Mouse (Mus musculus) liver, embryonic 14.5 days (tissue): ENCODE measurements at regions not wholly inside any gene's neighbourhood (a gene's known extent, or its start where the extent isn't known, plus 50 kb on each side); places are given as distances from the start of the nearest gene placed in this dataset.

Experiments
- ATAC-seq: fragments of 200-750 bp; cut with Nextera tagmentation; 2 replicates; pipeline ENCODE4 v1.8.0; 2017; ENCODE audit warnings: moderate number of reproducible peaks, mild to moderate bottlenecking, moderate library complexity; ENCODE audit not compliant: insufficient read depth
- DNase-seq, 3 experiments: peaks; one replicate each; pipeline ENCODE4 v3.0.0-alpha.2; 2012 to 2013; ENCODE audit warnings: low read depth in 3 of 3, low spot score in 3 of 3
- H3K27ac ChIP-seq: fragments of 300-500 bp; sonication (generic); 2 replicates; pipeline ENCODE4 v1.5.1; 2014; ENCODE audit warnings: moderate library complexity, mild to moderate bottlenecking, control low read depth, inconsistent platforms
- H3K27me3 ChIP-seq: fragments of 300-500 bp; sonication (generic); 2 replicates; pipeline ENCODE4 v1.6.1; 2014; ENCODE audit warnings: mild to moderate bottlenecking, low read length, moderate library complexity; ENCODE audit not compliant: control insufficient read depth, insufficient read depth
- H3K36me3 ChIP-seq: fragments of 300-500 bp; sonication (generic); replicated peaks from 2 replicates; pipeline ENCODE4 v1.6.1; 2014; ENCODE audit warnings: low read depth; ENCODE audit not compliant: control insufficient read depth, insufficient read depth
- H3K4me1 ChIP-seq, 2 experiments: fragments of 200-500 bp in 1 of 2; fragments of 300-500 bp in 1 of 2; sonication (generic) in 1 of 2; replicated peaks; 2 replicates each; pipeline ENCODE4 v1.6.1; 2012 to 2014; ENCODE audit warnings: antibody characterized with exemption in 1 of 2, inconsistent platforms in 1 of 2, low read length in 1 of 2; ENCODE audit not compliant: control insufficient read depth in 2 of 2, insufficient read depth in 2 of 2
- H3K4me2 ChIP-seq: fragments of 300-500 bp; sonication (generic); 2 replicates; pipeline ENCODE4 v1.6.1; 2014; ENCODE audit warnings: low read depth, mild to moderate bottlenecking, control low read depth, moderate library complexity
- H3K4me3 ChIP-seq, 2 experiments: fragments of 200-500 bp in 1 of 2; fragments of 300-500 bp in 1 of 2; sonication (generic) in 1 of 2; 2 replicates each; pipeline ENCODE4 v1.5.1; 2012 to 2014; ENCODE audit warnings: low read depth in 2 of 2, low read length in 2 of 2, mild to moderate bottlenecking in 2 of 2, control low read depth in 1 of 2, inconsistent platforms in 1 of 2, moderate library complexity in 1 of 2; ENCODE audit not compliant: insufficient read depth in 1 of 2
- H3K9ac ChIP-seq: fragments of 300-500 bp; sonication (generic); replicated peaks from 2 replicates; pipeline ENCODE4 v1.6.1; 2014; ENCODE audit warnings: mild to moderate bottlenecking, control low read depth, moderate library complexity
- H3K9me3 ChIP-seq: fragments of 300-500 bp; sonication (generic); 2 replicates; pipeline ENCODE4 v1.6.1; 2016; ENCODE audit warnings: low read length, mixed read lengths; ENCODE audit not compliant: control insufficient read depth
- CTCF ChIP-seq: IDR thresholded peaks from 2 replicates; pipeline ENCODE4 v1.5.1; 2016; ENCODE audit warnings: antibody characterized with exemption, low read depth, control low read depth
- EP300 ChIP-seq: IDR thresholded peaks from 2 replicates; pipeline ENCODE4 v1.6.1; 2016; ENCODE audit warnings: antibody characterized with exemption, low read depth
- WGBS: fragments of 180-500 bp; shearing (Covaris S2); extraction: QIAGEN DNeasy Blood & Tissue Kit; methylation state at CpG from one replicate; pipeline ENCODE4 v1.1.7; 2014; ENCODE audit not compliant: insufficient replicate concordance; 5-methylcytosine and 5-hydroxymethylcytosine counted together

DNA sequence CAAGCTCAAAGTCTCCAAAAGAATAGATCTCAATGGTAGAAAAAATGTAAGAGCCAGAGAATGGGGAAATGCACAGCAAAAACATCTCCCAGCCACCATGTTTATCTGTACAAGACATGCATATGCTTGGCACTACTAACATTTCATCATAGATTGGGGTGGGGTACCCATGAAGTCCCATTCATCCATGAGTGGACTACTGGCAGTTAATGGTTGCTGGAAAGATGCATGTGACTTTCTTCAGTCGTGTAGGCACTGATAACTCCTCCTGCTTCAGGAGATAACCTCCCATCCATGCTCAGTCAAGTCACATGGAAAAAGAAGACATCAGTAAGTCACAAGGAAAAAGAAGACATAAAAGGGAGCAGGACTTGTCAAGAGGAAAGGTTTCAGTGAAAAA, 65.3 kb downstream of the Lpar4 start:
- Histone ChIP-seq H3K36me3 (no peaks in the 10 kb centered on the region), H3K9me3 (no peaks in the 10 kb centered on the region), H3K27me3 (no peaks in the 10 kb centered on the region), H3K4me2 (no peak overlapping the region), H3K4me1 (no peaks in the 10 kb centered on the region), H3K9ac (no peak overlapping the region), H3K4me3 (no peak overlapping the region), H3K27ac (no peak overlapping the region)
- ATAC-seq (peak; percentile 39; the same call in 1 of the 2 replicates), DNase-seq (no peak)
- no peak for TF ChIP-seq CTCF
- 0 out of 2 replicates have a peak, but pooled peaks have one; percentile 12 for TF ChIP-seq EP300
- 16% methylated on average over 1 of the region's 1 CpGs for WGBS

DNA sequence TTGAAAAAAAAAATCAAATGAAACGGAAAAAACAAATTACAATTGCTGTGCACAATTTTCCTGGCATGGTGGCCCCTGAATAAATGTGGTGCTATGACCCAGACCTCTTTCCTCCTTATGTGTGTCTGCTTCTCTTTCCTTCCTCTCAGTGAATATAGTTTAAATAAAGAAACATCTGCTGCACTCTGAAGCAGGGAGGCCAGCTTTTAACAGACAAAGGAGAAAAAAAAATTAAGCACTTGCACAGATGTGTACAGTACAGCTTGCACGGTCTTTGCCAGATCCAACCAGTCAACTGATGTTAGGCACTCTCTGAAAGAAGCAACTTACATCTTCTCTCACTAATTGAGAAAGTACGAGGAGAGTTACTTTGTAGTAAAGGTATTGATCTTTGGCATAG, 66.4 kb downstream of the Lpar4 start:
- Histone ChIP-seq H3K4me2 (no peak overlapping the region), H3K27me3 (no peaks in the 10 kb centered on the region), H3K4me1 (no peaks in the 10 kb centered on the region), H3K27ac (no peak overlapping the region), H3K9ac (no peak overlapping the region), H3K9me3 (no peaks in the 10 kb centered on the region), H3K4me3 (no peak overlapping the region), H3K36me3 (no peaks in the 10 kb centered on the region)
- ATAC-seq: no peak
- WGBS: 58% methylated on average over 3 of the region's 3 CpGs
- no peak for DNase-seq
- no peak for TF ChIP-seq EP300
- TF ChIP-seq CTCF: no peak

DNA sequence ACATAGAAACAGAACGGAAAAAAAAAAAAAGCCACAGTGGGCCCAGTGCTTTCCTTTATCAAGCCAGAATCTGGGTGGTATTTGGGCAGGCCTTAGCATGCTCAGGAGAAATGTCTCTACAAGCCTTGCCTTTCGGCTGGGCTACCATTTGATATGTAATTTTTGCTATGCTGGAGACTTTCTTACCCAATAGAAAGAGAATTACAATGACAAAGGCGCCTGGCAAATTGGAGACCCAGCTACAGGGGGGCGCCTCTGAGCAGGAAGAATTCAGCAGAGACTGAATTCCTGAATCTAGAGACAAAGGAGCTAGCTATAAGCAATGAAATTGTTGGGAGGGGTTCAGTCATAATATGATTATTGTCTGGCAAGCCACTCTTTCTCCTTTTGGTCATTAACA, 67.4 kb downstream of the Lpar4 start:
- Histone ChIP-seq H3K9me3 (no peaks in the 10 kb centered on the region), H3K9ac (no peak overlapping the region), H3K36me3 (no peaks in the 10 kb centered on the region), H3K4me2 (no peak overlapping the region), H3K27ac (no peak overlapping the region), H3K4me3 (no peak overlapping the region), H3K27me3 (no peaks in the 10 kb centered on the region), H3K4me1 (no peaks in the 10 kb centered on the region)
- DNase-seq (no peak), ATAC-seq (no peak)
- no peak for TF ChIP-seq EP300
- no peak for TF ChIP-seq CTCF
- 42% methylated on average over 4 of the region's 4 CpGs for WGBS

DNA sequence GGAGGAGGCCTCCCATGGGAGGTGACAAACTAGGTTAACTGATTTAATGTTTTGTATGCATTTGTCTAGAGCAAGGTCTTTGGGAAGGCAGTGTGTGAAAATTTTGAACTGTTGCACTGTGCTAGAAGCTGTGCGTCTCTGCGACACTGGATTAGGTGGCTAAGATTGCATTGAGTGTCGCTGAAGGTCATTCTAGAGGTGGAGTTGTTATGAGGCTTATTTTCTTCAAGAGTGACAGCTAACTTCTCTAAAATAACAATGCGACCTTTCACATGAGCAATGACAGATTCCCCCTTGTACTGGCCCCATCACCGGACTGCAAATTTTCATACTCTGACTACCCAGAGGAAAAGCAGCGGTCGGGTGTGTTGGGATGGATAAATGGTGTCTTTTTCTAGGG, 83.8 kb upstream of the P2ry10 start:
- H3K27ac ChIP-seq: no peak overlapping the region
- H3K4me1 ChIP-seq: no peaks in the 10 kb centered on the region
- no peak for ATAC-seq
- H3K9me3 ChIP-seq: no peaks in the 10 kb centered on the region
- no peak overlapping the region for H3K4me3 ChIP-seq
- DNase-seq: no peak
- WGBS: 63% methylated on average over 7 of the region's 7 CpGs
- TF ChIP-seq CTCF (no peak), EP300 (no peak)
- H3K27me3 ChIP-seq: no peaks in the 10 kb centered on the region
- H3K9ac ChIP-seq: no peak overlapping the region
- no peaks in the 10 kb centered on the region for H3K36me3 ChIP-seq
- no peak overlapping the region for H3K4me2 ChIP-seq

DNA sequence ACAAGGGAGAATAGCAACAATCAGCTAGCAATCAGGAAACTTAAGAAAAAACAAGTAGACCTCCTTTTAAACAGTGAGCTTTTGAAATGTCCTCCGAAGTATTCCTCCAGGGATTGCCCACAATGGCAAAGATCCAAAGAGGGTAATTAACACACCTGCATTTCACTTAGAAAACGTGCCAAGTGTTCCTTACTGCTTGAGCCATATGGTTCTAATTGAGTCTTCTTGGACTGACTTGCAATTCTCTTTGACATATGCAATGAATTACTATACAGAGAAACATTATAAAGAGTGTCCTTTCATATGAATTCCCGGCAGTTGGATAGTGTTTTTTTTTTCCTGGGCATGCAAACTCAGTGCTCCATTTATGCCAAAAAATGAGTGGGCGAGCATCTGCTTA, 79.3 kb upstream of the P2ry10 start:
- 58% methylated on average over 4 of the region's 4 CpGs for WGBS
- no peaks in the 10 kb centered on the region for H3K27me3 ChIP-seq
- H3K27ac ChIP-seq: no peak overlapping the region
- no peak overlapping the region for H3K4me3 ChIP-seq
- H3K4me2 ChIP-seq: no peak overlapping the region
- H3K9ac ChIP-seq: no peak overlapping the region
- DNase-seq: no peak
- no peaks in the 10 kb centered on the region for H3K36me3 ChIP-seq
- no peak for ATAC-seq
- H3K9me3 ChIP-seq: no peaks in the 10 kb centered on the region
- no peak for TF ChIP-seq CTCF
- TF ChIP-seq EP300: no peak
- no peaks in the 10 kb centered on the region for H3K4me1 ChIP-seq
